Mouse (Mus musculus) right cerebral cortex, postnatal 4 days (tissue): ENCODE data around the gene Ilkap.

Experiments used
- DNase-seq: peaks from one replicate; pipeline ENCODE4 v3.0.0-alpha.2; 2022

Gene Ilkap

GRCm38 (mm10) chr1:91398260-91399062 is at the start of gene Ilkap:
Ilkap (minus strand) TSS chr1:91398815.
- DNase-seq = peak; percentile 84

GRCm38 (mm10) chr1:91446511-91446910 is 47.9 kb upstream of the Ilkap start:
- no peak for DNase-seq

GRCm38 (mm10) chr1:91446060-91446459 is 47.4 kb upstream of the Ilkap start:
- no peak for DNase-seq

- DNase-seq = no peak
These were observed 46.5 kb upstream of the Ilkap start for GRCm38 (mm10) chr1:91444841-91445830.

- DNase-seq = no peak
These were observed 43.9 kb upstream of the Ilkap start for GRCm38 (mm10) chr1:91442350-91442990.

- DNase-seq = no peak
These were observed 43.2 kb upstream of the Ilkap start for GRCm38 (mm10) chr1:91441855-91442254.

- no peak for DNase-seq
These were observed 41.2 kb upstream of the Ilkap start for GRCm38 (mm10) chr1:91439776-91440175.

- no peak for DNase-seq
These were observed 39.0 kb upstream of the Ilkap start for GRCm38 (mm10) chr1:91437573-91437972.

- no peak for DNase-seq
These were observed 38.4 kb upstream of the Ilkap start for GRCm38 (mm10) chr1:91437083-91437400.

GRCm38 (mm10) chr1:91436380-91437082 is 37.9 kb upstream of the Ilkap start:
- DNase-seq = peak; percentile 37

- DNase-seq = no peak
These were observed 37.1 kb upstream of the Ilkap start for GRCm38 (mm10) chr1:91435606-91436130.

- DNase-seq = no peak
These were observed 36.3 kb upstream of the Ilkap start for GRCm38 (mm10) chr1:91434905-91435304.

- no peak for DNase-seq
These were observed 32.1 kb upstream of the Ilkap start for GRCm38 (mm10) chr1:91430761-91431160.

- DNase-seq = no peak
These were observed 30.6 kb upstream of the Ilkap start for GRCm38 (mm10) chr1:91429212-91429611.

GRCm38 (mm10) chr1:91428614-91429013 is 30.0 kb upstream of the Ilkap start:
- peak; percentile 91 for DNase-seq

GRCm38 (mm10) chr1:91426397-91426796 is 27.8 kb upstream of the Ilkap start:
- DNase-seq = no peak

GRCm38 (mm10) chr1:91420601-91421065 is 22.0 kb upstream of the Ilkap start:
- no peak for DNase-seq

GRCm38 (mm10) chr1:91419862-91420600 is 21.4 kb upstream of the Ilkap start:
- DNase-seq = no peak

- no peak for DNase-seq
These were observed 19.4 kb upstream of the Ilkap start for GRCm38 (mm10) chr1:91417991-91418390.

GRCm38 (mm10) chr1:91415311-91415710 is 16.7 kb upstream of the Ilkap start:
- no peak for DNase-seq

GRCm38 (mm10) chr1:91414903-91415302 is 16.3 kb upstream of the Ilkap start:
- peak; percentile 33 for DNase-seq
